Mouse (Mus musculus) thymus, postnatal 25 days (tissue): Measurements from ENCODE around the gene Stk11.

ENCODE experiments used
- DNase-seq: peaks from one replicate; pipeline ENCODE4 v3.0.0; 2022

The Stk11 gene

GRCm38 (mm10) chr10:80146568-80147011 lies 31.0 kb downstream of the Stk11 start:
- DNase-seq: no peak

DNA sequence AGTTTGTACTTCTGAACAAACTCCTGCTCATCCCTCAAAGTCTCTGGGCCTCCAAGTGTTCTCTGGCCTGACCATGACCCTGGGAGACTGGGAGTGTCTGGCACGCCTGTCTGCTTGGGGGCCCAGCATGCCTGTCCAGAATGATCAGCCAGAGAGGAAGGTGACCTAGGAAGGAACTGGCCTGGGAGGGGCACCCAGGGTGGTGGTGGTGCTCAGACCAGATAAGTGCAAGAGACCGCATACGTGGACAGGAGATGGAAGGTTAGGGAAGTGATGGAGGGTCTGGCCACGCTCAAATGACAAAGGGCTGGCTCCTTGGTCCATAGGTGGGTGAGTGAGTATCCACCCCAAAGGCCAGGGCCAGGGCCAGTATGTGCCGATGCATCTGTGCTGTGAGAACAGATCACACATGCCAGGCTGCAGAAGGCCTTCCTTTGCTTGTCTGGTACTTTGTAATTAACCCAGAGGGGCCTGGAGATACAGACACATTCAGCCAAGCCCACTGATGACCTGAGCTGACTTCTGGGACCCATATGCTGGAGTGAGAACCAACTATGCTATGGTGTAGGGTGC lies 31.6 kb downstream of the Stk11 start:
- DNase-seq: no peak

DNA sequence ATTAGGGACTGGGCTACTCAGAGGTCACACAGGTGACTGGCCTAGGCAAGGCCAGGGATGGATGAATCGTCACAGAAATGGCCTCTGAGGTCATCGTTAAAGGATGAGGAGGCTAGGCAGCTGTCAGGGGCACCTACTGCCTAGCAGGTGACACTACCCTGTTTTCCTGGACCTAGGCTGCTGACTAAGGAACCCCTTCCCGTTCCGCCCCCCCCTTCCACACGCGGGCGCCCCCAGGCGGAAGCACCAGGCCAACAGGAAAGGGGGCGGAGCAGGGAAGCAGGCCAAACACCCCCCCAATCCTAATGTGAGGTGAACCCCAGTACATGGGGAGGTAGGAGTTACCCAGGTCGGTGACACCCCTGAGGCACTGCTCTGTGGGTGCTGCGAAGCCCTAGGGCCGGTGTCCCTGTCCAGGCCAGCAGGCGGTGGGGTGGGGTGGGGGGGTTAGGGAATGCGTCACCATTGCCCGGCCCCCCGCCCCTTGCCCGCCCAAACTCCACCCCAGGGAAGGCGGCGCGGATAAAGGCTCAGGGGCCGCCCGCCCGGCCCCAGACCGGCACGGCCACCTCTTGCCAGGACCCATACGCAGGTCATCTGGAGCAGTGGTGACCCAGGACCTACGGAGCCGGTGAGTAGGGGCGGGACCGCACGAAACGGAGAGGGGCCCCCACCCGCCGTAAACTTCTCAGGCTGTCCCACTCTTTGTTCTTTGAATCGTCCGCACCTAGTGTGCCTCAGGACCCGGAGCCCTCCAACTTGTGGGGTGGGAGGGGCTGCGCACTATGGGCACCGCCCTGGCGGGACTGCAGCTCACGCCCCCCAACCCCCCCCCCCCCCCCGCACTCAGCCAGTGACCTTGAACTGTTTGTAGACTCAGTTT lies 32.4 kb downstream of the Stk11 start, which contains the start of gene Midn:
TSS of gene Midn (plus strand) at position 554 of the 883 bp plus-strand sequence.
- peak; percentile 82 for DNase-seq

- peak; percentile 97 for DNase-seq
Observed at GRCm38 (mm10) chr10:80148610-80149290, 33.1 kb downstream of the Stk11 start.

DNA sequence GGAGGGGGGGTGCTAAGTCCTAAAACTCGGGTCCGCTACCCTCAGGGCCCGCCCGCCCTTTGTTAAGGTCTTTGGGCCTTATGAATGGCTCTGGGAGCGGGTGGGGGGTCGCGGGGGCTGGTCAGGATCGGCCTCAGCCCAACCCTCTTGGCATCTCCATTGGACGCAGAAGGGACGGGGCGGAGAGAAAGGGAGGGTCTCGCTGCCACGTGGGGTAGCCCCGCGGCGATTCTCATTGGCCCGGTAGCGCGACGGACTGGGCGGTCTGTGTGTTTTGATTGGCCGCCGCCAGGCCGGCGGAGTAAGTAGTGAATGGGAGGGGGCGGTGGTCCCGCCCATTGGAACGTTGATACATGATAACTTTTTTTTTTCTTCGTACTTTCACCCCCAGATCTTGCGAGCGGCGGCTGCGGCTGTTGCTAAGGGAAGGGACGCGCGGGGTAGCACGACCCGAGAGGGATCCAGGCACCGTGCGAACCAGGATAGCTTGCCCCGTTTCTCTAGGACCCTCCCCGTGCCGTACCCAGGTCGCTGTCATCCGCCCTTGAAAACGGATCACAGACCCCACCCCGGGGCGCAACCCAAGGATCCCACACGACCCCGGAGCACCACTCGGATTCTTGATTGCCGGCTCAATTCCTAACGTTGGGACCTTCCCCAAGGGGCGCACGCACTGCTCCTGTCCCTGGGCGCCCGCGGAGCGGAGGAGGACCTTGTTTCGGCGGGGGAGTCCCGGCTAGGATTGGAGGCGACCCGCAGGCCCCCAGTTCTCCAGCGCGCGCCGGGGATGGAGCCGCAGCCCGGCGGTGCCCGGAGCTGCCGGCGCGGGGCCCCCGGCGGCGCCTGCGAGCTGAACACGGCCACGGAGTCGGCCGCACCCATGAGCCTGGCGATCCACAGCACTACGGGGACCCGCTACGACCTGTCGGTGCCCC lies 34.0 kb downstream of the Stk11 start:
- DNase-seq: peak; percentile 97

- DNase-seq: peak; percentile 87
Observed at GRCm38 (mm10) chr10:80150226-80151210, 34.9 kb downstream of the Stk11 start.

DNA sequence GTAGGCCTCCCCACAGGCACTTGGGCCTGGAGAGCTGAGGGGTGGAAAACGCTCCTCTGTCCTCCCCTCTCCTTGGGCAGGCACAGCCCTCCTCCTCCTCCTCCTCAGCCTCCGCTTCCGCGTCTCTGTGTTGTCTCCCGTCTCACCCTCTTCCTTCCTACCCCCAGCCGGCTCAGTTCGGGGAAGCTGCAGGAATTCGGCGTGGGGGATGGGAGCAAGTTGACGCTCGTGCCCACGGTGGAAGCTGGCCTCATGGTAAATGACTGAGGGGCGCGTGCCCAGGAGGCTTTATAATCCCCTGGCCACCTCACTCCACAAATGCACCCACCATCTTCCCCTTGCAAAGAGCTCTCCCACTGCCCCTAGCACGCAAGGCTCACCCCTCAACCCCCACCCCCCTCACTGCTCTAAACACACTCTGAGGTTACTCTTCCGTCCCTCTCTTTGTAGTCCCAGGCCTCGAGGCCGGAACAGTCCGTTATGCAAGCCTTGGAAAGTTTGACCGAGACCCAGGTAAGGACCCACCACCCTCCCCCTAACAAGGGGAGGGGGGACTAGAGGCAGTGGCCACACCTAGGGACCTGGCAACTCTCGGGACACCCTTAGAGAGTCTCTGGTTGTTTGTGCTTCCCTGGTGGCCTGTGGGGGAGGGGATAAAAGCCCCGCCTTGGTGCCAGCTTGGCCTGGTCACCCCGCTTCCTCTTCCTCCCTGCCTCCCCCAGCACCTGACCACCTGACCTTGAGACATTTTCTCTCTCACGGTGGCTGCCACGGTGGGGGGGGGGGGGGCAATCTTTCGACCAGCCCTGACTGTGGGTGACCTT lies 35.8 kb downstream of the Stk11 start:
- peak; percentile 79 for DNase-seq

- DNase-seq: peak; percentile 45
Observed at GRCm38 (mm10) chr10:80152071-80152872, 36.7 kb downstream of the Stk11 start.

- peak; percentile 30 for DNase-seq
Observed at GRCm38 (mm10) chr10:80152873-80153260, 37.3 kb downstream of the Stk11 start.

GRCm38 (mm10) chr10:80153713-80154112 lies 38.1 kb downstream of the Stk11 start:
- no peak for DNase-seq

GRCm38 (mm10) chr10:80154384-80154783 lies 38.8 kb downstream of the Stk11 start:
- no peak for DNase-seq

DNA sequence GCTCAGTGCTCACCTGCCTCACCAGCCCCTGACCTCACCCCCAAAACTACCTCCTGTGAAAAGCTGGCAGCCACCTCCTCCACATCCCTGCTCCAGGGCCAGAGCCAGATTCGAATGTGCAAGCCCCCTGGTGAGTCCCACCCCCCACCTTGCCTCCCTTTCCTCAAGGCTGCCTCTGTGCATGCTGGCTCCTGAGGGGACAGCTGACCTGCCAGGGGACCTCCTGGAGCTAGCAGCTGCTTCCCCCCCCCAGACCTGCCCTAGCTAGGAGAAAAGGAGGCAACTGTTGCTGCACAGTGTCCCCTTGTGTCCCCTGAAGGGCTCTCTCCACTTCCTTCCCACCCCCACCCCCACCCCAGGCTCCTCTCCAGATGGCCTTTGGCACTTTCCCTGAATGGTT lies 39.7 kb downstream of the Stk11 start:
- DNase-seq: no peak

DNA sequence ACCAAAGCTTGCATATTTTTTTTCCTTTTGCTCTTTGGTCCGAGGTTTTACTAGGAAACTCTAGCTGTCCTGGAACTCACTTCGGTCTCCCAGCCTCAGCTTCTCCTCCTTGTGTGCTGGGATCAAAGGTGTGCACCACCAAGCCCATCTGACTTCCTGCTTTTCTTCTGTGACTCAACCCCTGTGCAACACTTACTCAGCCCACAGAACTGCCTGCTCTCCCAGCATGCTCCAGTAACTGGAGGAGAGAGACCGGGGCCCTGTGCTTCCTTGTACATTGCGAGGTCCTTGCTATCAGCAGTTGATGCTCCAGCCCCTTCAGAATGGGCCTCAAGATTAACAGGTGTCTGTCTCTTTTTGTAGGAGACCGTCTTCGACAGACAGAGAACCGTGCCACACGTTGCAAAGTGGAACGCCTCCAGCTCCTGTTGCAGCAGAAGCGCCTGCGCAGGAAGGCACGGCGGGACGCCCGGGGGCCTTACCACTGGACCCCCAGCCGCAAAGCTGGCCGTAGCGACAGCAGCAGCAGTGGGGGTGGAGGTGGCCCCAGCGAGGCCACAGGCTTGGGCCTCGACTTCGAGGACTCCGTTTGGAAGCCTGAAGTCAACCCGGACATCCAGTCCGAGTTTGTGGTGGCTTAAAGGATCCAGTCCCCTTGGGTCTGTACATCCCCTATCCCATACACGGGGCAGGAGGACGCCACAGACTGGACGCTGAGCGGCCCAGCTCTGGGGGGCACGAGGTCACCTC lies 40.6 kb downstream of the Stk11 start:
- no peak for DNase-seq

DNA sequence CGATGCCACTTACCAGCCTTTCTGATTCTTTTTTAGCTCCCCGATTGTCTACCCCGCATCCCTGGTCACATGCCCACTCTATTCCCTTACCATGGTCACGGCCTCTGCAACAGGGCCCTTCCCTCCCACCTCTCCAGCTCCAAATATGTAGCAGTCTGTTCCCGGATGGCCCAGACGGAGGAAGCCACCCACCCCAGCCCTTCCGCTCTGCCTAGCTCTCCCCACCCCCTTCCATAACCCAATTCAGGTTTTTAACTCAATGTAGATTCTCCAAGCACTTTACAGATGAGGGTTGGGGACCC lies 41.1 kb downstream of the Stk11 start:
- DNase-seq: no peak

GRCm38 (mm10) chr10:80157141-80157929 lies 41.7 kb downstream of the Stk11 start:
- no peak for DNase-seq

DNA sequence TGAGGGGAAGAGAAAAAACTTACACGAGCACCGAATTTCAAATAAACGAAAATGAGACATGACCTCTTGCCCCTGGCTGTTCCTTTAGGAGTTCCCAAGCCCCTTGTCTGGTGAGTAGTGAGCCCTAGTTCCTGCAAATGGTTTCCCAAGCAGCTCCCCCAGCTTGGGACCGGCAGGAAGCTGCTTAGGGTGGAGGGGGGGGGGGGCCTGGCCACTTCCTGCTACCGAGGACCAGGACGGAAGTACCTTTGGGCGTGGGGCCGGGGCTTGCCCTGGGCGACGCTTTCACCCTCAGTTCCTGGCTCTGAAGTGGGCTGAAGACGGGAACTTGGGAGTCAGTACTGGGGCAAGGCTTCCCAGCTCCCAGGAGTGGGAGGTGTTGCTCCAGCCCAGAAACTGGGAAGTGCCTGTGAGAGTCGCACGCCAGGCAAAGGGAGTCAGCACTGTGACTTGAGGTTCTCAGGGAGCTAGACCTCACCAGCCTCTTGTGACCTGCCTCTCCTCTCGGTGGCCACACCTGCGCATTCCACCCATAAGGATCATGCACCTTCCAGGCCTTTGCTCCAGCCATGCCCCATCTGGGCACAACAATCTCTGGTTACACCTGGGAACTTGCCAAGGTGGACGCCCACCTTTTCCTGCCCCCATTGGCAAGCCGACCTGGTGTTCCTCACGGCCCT lies 42.8 kb downstream of the Stk11 start:
- DNase-seq: peak; percentile 77

DNA sequence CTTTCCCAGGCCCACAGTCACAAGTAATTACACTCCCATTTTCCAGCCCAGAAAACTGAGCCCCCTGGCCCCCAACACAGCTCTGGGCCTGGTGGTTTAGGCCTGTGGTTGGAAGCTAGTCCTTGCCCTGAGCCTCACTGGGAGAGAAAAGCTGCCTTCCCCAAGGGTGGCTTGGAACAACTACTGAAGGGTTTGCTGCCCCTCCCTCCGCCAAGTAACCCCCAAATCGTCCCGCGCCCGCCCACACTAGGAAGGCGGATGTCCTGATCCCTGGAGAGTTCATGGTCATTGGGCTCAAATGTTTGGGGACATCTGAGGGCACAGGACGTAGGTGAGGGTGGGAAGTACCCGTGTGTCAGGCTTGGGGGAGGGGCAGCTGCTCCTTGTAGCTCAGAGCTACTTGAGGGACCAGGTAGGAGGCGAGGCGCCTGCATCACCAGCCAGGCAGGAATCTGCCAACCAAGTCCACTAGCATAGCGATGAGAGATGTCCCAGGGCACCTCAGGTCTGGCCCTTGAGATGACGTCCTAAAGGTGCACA lies 43.5 kb downstream of the Stk11 start:
- DNase-seq: peak; percentile 69
